Comparison of ENCODE assay signal across 12 mouse cellular contexts in the genomic region with DNA sequence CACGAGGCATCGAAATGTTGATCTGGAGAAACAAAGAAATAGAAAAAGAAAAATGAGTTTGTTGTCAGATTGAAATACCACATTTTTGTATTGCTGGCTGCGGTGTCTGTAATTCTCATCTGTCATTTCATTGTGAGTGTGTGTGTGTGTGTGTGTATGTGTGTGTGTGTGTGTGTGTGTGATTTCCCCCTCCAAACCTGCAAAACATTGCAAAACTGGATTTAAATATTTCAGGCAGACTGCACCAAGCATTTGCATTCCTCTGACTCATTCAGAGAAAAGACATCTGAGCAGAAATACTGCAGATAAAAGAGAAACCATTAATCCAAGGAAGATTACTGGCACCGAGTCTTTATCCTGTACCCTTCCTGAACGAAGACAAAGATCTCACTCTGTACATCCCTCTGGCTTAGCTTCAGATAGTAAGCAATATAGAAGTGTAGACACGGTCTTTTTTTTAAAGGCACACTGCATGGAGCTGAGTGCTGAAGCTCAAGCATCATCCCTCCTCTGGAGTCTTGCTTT.
A peak's percentile ranks its signal among the peaks of the same experiment; 100 is the strongest.
DNase-seq lines count a peak whose midpoint lies in the region; ATAC-seq and TF ChIP-seq lines count a peak whose summit lies in the region.
"Had no signal": no experiment of that assay in that cellular context is flagged by ENCODE, and none has a peak within 500 bp of the region (broad histone marks: within the 10 kb centered on the region; RNA-seq: fewer than 3 reads in every experiment).

No protein-coding gene starts in this region.

- peak overlapping the region; percentile 29 for H3K9ac ChIP-seq in forebrain, postnatal 0 days
- no peak overlapping the region for H3K9ac ChIP-seq in midbrain, embryonic 15.5 days
- H3K9ac ChIP-seq in intestine, embryonic 16.5 days (ENCODE audit: low read depth, low read length) = no peak overlapping the region
- H3K9ac ChIP-seq: heart, embryonic 12.5 days; liver, embryonic 15.5 days had no signal

- H3K36me3 ChIP-seq in embryonic facial prominence, embryonic 10.5 days (replicated peaks) = no peaks in the 10 kb centered on the region
- H3K36me3 ChIP-seq in forebrain, postnatal 0 days (ENCODE audit: insufficient read depth) = no peaks in the 10 kb centered on the region
- H3K36me3 ChIP-seq in midbrain, embryonic 15.5 days (replicated peaks) = no peaks in the 10 kb centered on the region
- H3K36me3 ChIP-seq in intestine, embryonic 16.5 days (ENCODE audit: control insufficient read depth, insufficient read depth, low read length) = no peaks in the 10 kb centered on the region
- no peaks in the 10 kb centered on the region for H3K36me3 ChIP-seq in thymus, adult 2 months (ENCODE audit: control insufficient read depth, insufficient read depth, low read length)
- H3K36me3 ChIP-seq: heart, embryonic 12.5 days; liver, embryonic 15.5 days had no signal

- no peaks in the 10 kb centered on the region for H3K9me3 ChIP-seq in embryonic facial prominence, embryonic 10.5 days
- no peaks in the 10 kb centered on the region for H3K9me3 ChIP-seq in forebrain, postnatal 0 days (ENCODE audit: low read length)
- H3K9me3 ChIP-seq in midbrain, embryonic 15.5 days = no peaks in the 10 kb centered on the region
- H3K9me3 ChIP-seq in intestine, embryonic 16.5 days (ENCODE audit: control insufficient read depth, low read length) = no peaks in the 10 kb centered on the region
- H3K9me3 ChIP-seq: heart, embryonic 12.5 days; liver, embryonic 15.5 days had no signal

- peak in 1 of 2 experiments; percentile 33 for DNase-seq in layer of hippocampus, adult 2 months (ENCODE audit: low spot score in 2 of 2)
- DNase-seq in layer of hippocampus, postnatal 36 days = no peak
- no peak for DNase-seq in embryonic facial prominence, embryonic 10.5 days (ENCODE audit: low spot score)
- peak; percentile 75 for DNase-seq in forebrain, postnatal 0 days
- DNase-seq in thymus, adult 2 months = no peak
- DNase-seq in kidney, postnatal 10 days = no peak
- DNase-seq: cerebellum, postnatal 14 days; kidney, adult 9 months had no signal

- peak overlapping the region; percentile 70 for H3K27ac ChIP-seq in layer of hippocampus, adult 2 months
- peak overlapping the region; percentile 75 for H3K27ac ChIP-seq in embryonic facial prominence, embryonic 10.5 days (replicated peaks)
- peak overlapping the region; percentile 85 for H3K27ac ChIP-seq in forebrain, postnatal 0 days (ENCODE audit: low read depth, low read length)
- peak overlapping the region; percentile 76 for H3K27ac ChIP-seq in midbrain, embryonic 15.5 days
- H3K27ac ChIP-seq in intestine, embryonic 16.5 days (ENCODE audit: low read length) = no peak overlapping the region
- no peak overlapping the region for H3K27ac ChIP-seq in thymus, adult 2 months (ENCODE audit: control insufficient read depth, insufficient read depth, low read length)
- H3K27ac ChIP-seq: liver, embryonic 15.5 days had no signal

- no peak overlapping the region for H3K4me2 ChIP-seq in forebrain, postnatal 0 days (ENCODE audit: low read depth)
- peak overlapping the region; percentile 14 for H3K4me2 ChIP-seq in midbrain, embryonic 15.5 days
- H3K4me2 ChIP-seq in intestine, embryonic 16.5 days (ENCODE audit: low read depth, low read length) = no peak overlapping the region
- H3K4me2 ChIP-seq: heart, embryonic 12.5 days; liver, embryonic 15.5 days had no signal

- 58% methylated on average over 6 of the region's 6 CpGs for WGBS in embryonic facial prominence, embryonic 10.5 days
- WGBS in forebrain, postnatal 0 days = 12% methylated on average over 6 of the region's 6 CpGs
- WGBS in midbrain, embryonic 15.5 days = 12% methylated on average over 6 of the region's 6 CpGs
- 41% methylated on average over 6 of the region's 6 CpGs for WGBS in intestine, embryonic 16.5 days
- 93% methylated on average over 6 of the region's 6 CpGs for WGBS in thymus, adult 2 months

- no peaks in the 10 kb centered on the region for H3K27me3 ChIP-seq in embryonic facial prominence, embryonic 10.5 days (replicated peaks; ENCODE audit: low read depth, poor library complexity, severe bottlenecking)
- no peaks in the 10 kb centered on the region for H3K27me3 ChIP-seq in forebrain, postnatal 0 days (ENCODE audit: insufficient read depth, low read length)
- H3K27me3 ChIP-seq in midbrain, embryonic 15.5 days (replicated peaks) = no peaks in the 10 kb centered on the region
- H3K27me3 ChIP-seq in intestine, embryonic 16.5 days (replicated peaks; ENCODE audit: control insufficient read depth, insufficient read depth, low read length) = no peaks in the 10 kb centered on the region
- H3K27me3 ChIP-seq in thymus, adult 2 months (ENCODE audit: control insufficient read depth, insufficient read depth, low read length) = no peaks in the 10 kb centered on the region
- H3K27me3 ChIP-seq: heart, embryonic 12.5 days; liver, embryonic 15.5 days had no signal

- peaks cover 17% of the 10 kb centered on the region for H3K4me1 ChIP-seq in embryonic facial prominence, embryonic 10.5 days
- 0 out of 2 replicates have a peak, but pooled peaks cover 3% of the 10 kb centered on the region for H3K4me1 ChIP-seq in forebrain, postnatal 0 days (ENCODE audit: insufficient read depth)
- peaks cover 17% of the 10 kb centered on the region for H3K4me1 ChIP-seq in midbrain, embryonic 15.5 days
- no peaks in the 10 kb centered on the region for H3K4me1 ChIP-seq in intestine, embryonic 16.5 days (ENCODE audit: control insufficient read depth, insufficient read depth, low read length)
- H3K4me1 ChIP-seq in thymus, adult 2 months (replicated peaks; ENCODE audit: control insufficient read depth, insufficient read depth, low read length) = no peaks in the 10 kb centered on the region
- H3K4me1 ChIP-seq: heart, embryonic 12.5 days; liver, embryonic 15.5 days had no signal

- ATAC-seq in forebrain, postnatal 0 days = peak; percentile 72
- peak; percentile 83 for ATAC-seq in midbrain, embryonic 15.5 days (replicated peaks)
- ATAC-seq in intestine, embryonic 16.5 days = no peak

- no peak for TF ChIP-seq POLR2A in thymus, adult 2 months (IDR thresholded peaks at IDR 0.05; ENCODE audit: control insufficient read depth, extremely low read depth, insufficient read depth, low read length, poor library complexity)

- no peak for TF ChIP-seq CTCF in layer of hippocampus, adult 2 months (conservative IDR thresholded peaks at IDR 0.05)
- TF ChIP-seq CTCF in forebrain, postnatal 0 days (IDR thresholded peaks at IDR 0.05; ENCODE audit: low read depth) = no peak
- no peak for TF ChIP-seq CTCF in thymus, adult 2 months (IDR thresholded peaks at IDR 0.05; ENCODE audit: borderline replicate concordance, control insufficient read depth, extremely low read depth, insufficient read depth, low read length, poor library complexity)

- no peak overlapping the region for H3K4me3 ChIP-seq in layer of hippocampus, adult 2 months
- H3K4me3 ChIP-seq in embryonic facial prominence, embryonic 10.5 days = no peak overlapping the region
- H3K4me3 ChIP-seq in forebrain, postnatal 0 days (ENCODE audit: low read depth, low read length) = no peak overlapping the region
- H3K4me3 ChIP-seq in midbrain, embryonic 15.5 days = no peak overlapping the region
- H3K4me3 ChIP-seq in intestine, embryonic 16.5 days (ENCODE audit: low read length) = no peak overlapping the region
- H3K4me3 ChIP-seq in thymus, adult 2 months (ENCODE audit: control insufficient read depth, insufficient read depth, low read length) = no peak overlapping the region
- H3K4me3 ChIP-seq: heart, embryonic 12.5 days; liver, embryonic 15.5 days had no signal

Comparison
In these comparisons a context has a peak if more than half of its experiments do, and no peak if none do; other contexts are left out.
1. H3K27ac ChIP-seq: peak in layer of hippocampus, adult 2 months (single experiment), embryonic facial prominence, embryonic 10.5 days (single experiment), forebrain, postnatal 0 days (single experiment) and midbrain, embryonic 15.5 days (single experiment); none in intestine, embryonic 16.5 days (single experiment) and thymus, adult 2 months (single experiment).